Mouse (Mus musculus) WW6 (cell line): ENCODE data around the gene Fbln1.
A peak's percentile ranks its signal among the peaks of the same experiment; 100 is the strongest.
"Not testable (repeated sequence)": the region's sequence is repeated elsewhere in the genome, so short reads cannot be mapped to it uniquely, and the experiment has no call there.

Source experiments
- DNase-seq: peaks from one replicate; pipeline ENCODE4 v3.0.0-alpha.2; 2013; ENCODE audit warnings: low read depth, low spot score

The Fbln1 gene

GRCm38 (mm10) chr15:85295544-85295943 lies 89.8 kb downstream of the Fbln1 start:
- no peak for DNase-seq

- DNase-seq, result no peak
Observed at GRCm38 (mm10) chr15:85295977-85296376, 90.2 kb downstream of the Fbln1 start.

GRCm38 (mm10) chr15:85296538-85296937 lies 90.8 kb downstream of the Fbln1 start:
- DNase-seq, result no peak

GRCm38 (mm10) chr15:85298167-85298781 lies 92.5 kb downstream of the Fbln1 start:
- no peak for DNase-seq

GRCm38 (mm10) chr15:85298946-85299345 lies 93.2 kb downstream of the Fbln1 start:
- DNase-seq, result no peak

- no peak for DNase-seq
Observed at GRCm38 (mm10) chr15:85303241-85303640, 97.5 kb downstream of the Fbln1 start.

GRCm38 (mm10) chr15:85303976-85304375 lies 98.2 kb downstream of the Fbln1 start:
- DNase-seq, result no peak

- DNase-seq, result no peak
Observed at GRCm38 (mm10) chr15:85307061-85307660, 101.4 kb downstream of the Fbln1 start.

- DNase-seq, result no peak
Observed at GRCm38 (mm10) chr15:85311058-85311657, 105.4 kb downstream of the Fbln1 start.

- DNase-seq, result no peak
Observed at GRCm38 (mm10) chr15:85315378-85316025, 109.8 kb downstream of the Fbln1 start.

GRCm38 (mm10) chr15:85316342-85317140 lies 110.8 kb downstream of the Fbln1 start:
- DNase-seq, result no peak

GRCm38 (mm10) chr15:85319924-85320668 lies 114.3 kb downstream of the Fbln1 start:
- DNase-seq, result no peak

GRCm38 (mm10) chr15:85323214-85323613 lies 117.5 kb downstream of the Fbln1 start:
- no peak for DNase-seq

- DNase-seq, result no peak
Observed at GRCm38 (mm10) chr15:85324426-85324825, 118.7 kb downstream of the Fbln1 start.

- DNase-seq, result no peak
Observed at GRCm38 (mm10) chr15:85327808-85328207, 122.1 kb downstream of the Fbln1 start.

GRCm38 (mm10) chr15:85328455-85328854 lies 122.7 kb downstream of the Fbln1 start:
- not testable (repeated sequence) for DNase-seq

- no peak for DNase-seq
Observed at GRCm38 (mm10) chr15:85329096-85329495, 123.3 kb downstream of the Fbln1 start.

GRCm38 (mm10) chr15:85330024-85330423 lies 124.3 kb downstream of the Fbln1 start:
- no peak for DNase-seq

- not testable (repeated sequence) for DNase-seq
Observed at GRCm38 (mm10) chr15:85333511-85333910, 127.8 kb downstream of the Fbln1 start.

GRCm38 (mm10) chr15:85334234-85334633 lies 128.5 kb downstream of the Fbln1 start:
- DNase-seq, result no peak

GRCm38 (mm10) chr15:85335671-85336300 lies 130.0 kb downstream of the Fbln1 start, which contains the start of gene Atxn10:
Gene Atxn10, plus strand, starts transcription at chr15:85336245.
- DNase-seq, result peak; percentile 43
